Mouse (Mus musculus): ENCODE measurements around the gene 6430531B16Rik. TPM values are rescaled to one million over a fixed set of nuclear protein-coding genes. Genes with fewer than 3 reads are reported as not detected.
A peak's percentile ranks its signal among the peaks of the same experiment; 100 is the strongest.

Gene 6430531B16Rik
- total RNA-seq, 2 experiments from 2014 or later: not detected

DNA sequence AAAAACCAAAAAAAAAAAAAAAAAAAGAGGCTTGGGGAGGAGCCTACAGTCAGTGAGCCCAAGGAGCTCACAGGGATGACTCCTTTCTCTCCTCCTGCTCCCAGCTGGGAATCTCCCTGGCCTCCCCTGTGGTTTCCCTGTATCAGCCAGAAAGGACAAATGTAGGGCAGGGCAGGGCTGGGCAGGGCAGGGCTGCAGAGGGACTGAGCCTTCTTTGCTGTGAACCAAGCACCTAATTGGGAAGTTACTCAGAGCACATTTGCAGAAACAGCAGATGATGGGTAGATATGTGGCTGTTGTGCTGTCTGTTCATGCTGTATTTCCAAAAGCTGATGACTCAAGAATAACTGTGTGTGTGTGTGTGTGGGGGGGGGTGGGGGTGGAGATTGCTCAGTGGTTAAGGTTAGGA, 5.6 kb downstream of the 6430531B16Rik start:
- DNase-seq: no peak
- intact Hi-C loops (cut with DNase I; ENCODE audit: low total_unique reads): no loop called here

DNA sequence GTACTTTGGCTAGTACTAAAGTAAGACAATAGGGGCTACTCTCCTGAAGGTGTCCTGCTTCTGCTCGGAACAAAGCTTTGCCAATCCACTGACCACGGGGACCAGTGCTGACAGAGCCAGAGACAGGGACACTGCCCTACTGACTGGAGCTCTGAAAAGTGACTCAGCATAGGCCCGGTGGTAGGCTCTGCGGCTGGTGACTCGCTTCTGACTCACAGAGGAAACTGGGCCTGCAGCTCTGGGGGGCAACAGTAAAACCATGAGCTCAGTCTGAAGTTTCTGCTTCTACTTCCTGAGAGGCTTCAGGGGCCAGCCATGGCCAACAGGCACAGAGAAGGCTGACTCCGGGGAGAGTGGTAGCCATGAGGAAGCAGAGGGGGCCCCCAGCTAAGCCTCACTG, 7.1 kb downstream of the 6430531B16Rik start:
- no peak for DNase-seq
- intact Hi-C loops (cut with DNase I; ENCODE audit: low total_unique reads): loop anchor here (2.0 kb wide), 1 partner anchor 25 kb away; no protein-coding TSS in a partner anchor

DNA sequence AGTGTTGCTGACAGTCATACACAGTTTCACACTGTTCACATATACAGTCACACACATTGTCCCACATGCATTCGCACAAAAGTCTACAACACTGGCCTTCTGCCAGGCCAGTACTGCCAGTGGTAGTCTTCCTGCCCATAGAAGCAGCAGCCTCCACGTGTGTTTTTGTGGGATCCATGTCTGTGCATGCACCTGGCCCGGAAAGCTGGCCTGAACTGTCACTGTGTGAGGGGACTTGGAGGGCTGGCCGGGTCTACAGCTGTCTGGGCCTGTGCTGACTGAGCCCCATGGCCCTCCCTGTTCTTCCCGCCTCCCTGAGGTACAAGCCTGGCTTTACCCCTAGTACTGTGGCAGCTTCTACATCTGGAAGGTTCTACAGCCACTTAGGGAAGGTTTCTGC, 7.6 kb downstream of the 6430531B16Rik start:
- intact Hi-C loops (cut with DNase I; ENCODE audit: low total_unique reads): loop anchor here (2.0 kb wide), 1 partner anchor 26 kb away; no protein-coding TSS in a partner anchor
- DNase-seq: no peak

DNA sequence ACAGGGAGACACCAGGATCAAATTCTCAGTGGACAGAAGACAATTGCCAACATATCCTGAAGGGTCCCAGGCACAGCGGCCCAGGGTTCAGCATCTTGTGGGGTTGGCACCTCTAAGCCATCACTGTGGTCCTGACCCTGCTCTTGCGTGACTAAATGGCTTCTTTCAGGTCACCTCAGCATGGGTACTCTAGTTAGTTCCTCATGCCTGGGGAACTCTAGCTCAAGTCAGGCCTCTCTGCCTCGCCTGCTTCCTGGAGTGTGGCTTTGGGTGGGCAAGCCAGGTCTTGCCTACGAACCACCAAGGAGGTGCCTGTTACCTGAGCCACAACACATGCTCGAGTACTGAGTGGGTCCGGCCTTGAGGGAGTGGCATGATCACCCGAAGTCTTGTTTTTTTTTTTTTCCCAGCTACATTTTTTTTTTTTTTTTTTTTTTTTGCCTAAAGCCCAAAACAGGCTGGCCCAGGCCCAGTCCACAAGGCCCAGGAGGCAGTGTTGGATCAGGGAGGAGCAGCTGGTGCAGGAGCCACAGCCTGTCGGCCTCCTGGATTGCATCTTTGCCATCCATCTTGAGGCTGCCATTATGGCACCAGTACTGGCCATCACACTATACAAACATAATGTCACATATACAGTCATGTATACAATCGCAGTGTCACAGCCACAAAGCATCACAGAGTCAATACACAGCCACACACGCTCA, 8.2 kb downstream of the 6430531B16Rik start:
- DNase-seq: no peak
- intact Hi-C loops (cut with DNase I; ENCODE audit: low total_unique reads): loop anchor here (2.0 kb wide), 1 partner anchor 26 kb away; no protein-coding TSS in a partner anchor

- peak; percentile 79 for DNase-seq
- intact Hi-C loops (cut with DNase I; ENCODE audit: low total_unique reads): loop anchor here (2.0 to 5.0 kb wide), 2 partner anchors 27 to 93 kb away; no protein-coding TSS in a partner anchor
Observed at GRCm38 (mm10) chr7:139969348-139970130, 9.0 kb downstream of the 6430531B16Rik start.

DNA sequence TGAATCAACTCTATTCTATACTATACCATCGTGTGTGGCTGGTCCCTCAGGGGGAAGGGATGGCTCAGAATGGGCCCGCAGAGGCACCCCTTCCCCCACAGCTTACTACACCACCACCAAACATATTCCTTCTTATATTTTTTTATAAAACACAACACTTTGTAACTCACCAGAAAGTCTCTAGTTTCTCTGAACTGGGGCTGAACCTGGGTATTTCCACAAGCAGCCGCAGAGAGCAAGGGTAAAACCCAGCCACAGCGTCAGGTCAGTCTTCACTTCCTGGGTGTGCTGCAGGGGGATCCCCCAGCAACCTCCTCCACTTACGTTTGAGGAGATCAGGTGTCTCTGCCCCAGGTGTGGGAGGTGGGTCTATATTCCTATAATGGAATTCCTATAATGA, 10.1 kb downstream of the 6430531B16Rik start:
- DNase-seq: no peak
- intact Hi-C loops (cut with DNase I; ENCODE audit: low total_unique reads): loop anchor here (5.0 kb wide), 1 partner anchor 94 kb away; no protein-coding TSS in a partner anchor

DNA sequence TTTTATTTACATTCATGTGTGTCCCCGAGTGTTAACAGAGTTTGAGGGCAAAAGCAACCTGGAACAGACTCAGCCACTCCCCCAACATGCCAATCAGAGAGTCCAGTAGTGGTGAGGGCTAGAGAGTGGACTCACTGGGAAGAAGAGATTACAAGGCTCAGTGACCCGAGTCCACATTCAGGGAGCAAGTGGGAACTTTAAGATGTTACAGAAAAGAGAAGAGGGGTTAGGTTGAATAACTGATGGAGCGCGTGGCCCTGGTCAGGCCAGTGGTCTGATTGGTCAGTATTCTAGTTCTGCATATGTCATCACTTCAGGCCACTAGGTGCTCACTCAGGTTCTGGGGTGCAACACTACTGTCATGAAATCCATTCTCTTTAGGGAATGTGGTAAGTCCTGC, 11.4 kb downstream of the 6430531B16Rik start:
- DNase-seq: no peak
- intact Hi-C loops (cut with DNase I; ENCODE audit: low total_unique reads): loop anchor here (5.0 kb wide), 1 partner anchor 95 kb away; no protein-coding TSS in a partner anchor

- no peak for DNase-seq
- intact Hi-C loops (cut with DNase I; ENCODE audit: low total_unique reads): no loop called here
Observed at GRCm38 (mm10) chr7:139963814-139964213, 14.7 kb downstream of the 6430531B16Rik start.

DNA sequence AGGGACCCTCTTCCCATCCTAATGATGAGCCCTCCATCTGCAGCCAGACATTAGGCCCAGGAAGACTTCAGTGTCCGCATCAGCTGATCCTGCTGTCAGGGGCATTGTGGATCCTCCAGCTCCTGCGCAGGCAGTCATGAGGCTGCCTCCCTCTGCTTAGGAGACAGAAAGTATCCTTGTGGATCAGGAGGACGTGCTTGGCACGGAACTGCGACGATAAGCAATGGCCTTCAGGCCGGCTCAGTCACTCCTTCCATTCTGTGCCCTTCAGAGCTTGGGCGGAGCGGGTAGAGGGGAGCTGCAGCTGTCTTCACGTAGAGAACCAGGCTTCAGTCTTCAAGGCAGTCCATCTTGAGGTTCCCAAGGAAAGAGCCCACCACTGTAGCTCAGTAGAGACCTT, 17.4 kb downstream of the 6430531B16Rik start:
- intact Hi-C loops (cut with DNase I; ENCODE audit: low total_unique reads): no loop called here

GRCm38 (mm10) chr7:139957958-139958357, 20.6 kb downstream of the 6430531B16Rik start:
- intact Hi-C loops (cut with DNase I; ENCODE audit: low total_unique reads): no loop called here
- DNase-seq: no peak

More for the DNA sequence above, 17.4 kb downstream of the 6430531B16Rik start:
- DNase-seq: no peak

- intact Hi-C loops (cut with DNase I; ENCODE audit: low total_unique reads): no loop called here
- no peak for DNase-seq
Observed at GRCm38 (mm10) chr7:139957437-139957836, 21.1 kb downstream of the 6430531B16Rik start.

DNA sequence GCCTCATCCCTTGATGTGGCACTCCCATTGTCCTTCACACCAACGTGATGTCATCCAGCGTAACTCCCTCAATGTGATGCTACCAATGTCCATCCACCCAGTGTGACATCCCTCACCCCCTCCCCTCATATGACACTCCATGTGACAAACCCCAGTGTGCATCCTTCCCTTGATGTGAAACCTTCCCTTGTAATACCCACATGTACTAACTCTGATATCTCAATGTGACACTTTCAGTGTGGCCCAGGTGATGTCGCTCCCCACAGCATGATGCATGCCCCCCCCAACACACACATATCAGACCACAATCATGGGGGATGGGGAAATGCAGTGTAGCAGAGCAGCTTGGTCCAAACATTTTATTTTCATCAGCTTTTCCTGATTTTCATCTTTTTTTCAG, 21.9 kb downstream of the 6430531B16Rik start:
- no peak for DNase-seq
- intact Hi-C loops (cut with DNase I; ENCODE audit: low total_unique reads): no loop called here

- intact Hi-C loops (cut with DNase I; ENCODE audit: low total_unique reads): no loop called here
- DNase-seq: no peak
Observed at GRCm38 (mm10) chr7:139955505-139955904, 23.1 kb downstream of the 6430531B16Rik start.

DNA sequence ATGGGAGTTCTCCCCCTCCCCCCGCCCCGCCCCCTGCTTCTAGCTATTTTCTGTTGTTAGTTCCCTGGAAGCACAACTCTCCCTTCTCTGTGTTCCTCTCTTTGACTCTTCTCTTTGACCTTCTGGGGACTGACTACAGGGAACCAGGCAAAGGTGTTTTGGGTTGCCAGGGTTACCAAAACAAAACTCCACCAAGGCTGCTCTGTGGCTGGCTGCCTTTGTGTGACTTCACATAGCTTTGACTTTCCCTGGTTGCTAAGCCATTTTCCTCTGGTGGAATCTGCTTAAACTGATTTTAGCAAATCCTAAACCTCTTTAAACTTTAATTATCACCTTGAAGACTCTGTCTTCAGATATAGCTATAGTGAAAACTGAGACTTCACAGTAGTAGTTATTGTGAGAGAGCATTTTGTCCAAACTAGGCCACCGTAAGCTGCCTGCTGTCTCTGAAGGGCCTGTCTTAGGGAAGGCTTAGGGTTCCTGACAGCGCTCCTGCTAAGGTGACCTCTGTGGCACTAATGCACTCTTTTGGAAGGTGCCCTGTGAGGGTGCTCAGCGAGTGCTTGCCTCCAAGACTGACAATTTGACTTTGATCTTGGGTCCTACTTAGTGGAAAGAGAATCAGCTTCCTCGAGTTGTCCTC, 26.4 kb downstream of the 6430531B16Rik start:
- no peak for DNase-seq

GRCm38 (mm10) chr7:139951079-139951478, 27.5 kb downstream of the 6430531B16Rik start:
- intact Hi-C loops (cut with DNase I; ENCODE audit: low total_unique reads): no loop called here
- DNase-seq: no peak

More for the DNA sequence above, 26.4 kb downstream of the 6430531B16Rik start:
- intact Hi-C loops (cut with DNase I; ENCODE audit: low total_unique reads): no loop called here

DNA sequence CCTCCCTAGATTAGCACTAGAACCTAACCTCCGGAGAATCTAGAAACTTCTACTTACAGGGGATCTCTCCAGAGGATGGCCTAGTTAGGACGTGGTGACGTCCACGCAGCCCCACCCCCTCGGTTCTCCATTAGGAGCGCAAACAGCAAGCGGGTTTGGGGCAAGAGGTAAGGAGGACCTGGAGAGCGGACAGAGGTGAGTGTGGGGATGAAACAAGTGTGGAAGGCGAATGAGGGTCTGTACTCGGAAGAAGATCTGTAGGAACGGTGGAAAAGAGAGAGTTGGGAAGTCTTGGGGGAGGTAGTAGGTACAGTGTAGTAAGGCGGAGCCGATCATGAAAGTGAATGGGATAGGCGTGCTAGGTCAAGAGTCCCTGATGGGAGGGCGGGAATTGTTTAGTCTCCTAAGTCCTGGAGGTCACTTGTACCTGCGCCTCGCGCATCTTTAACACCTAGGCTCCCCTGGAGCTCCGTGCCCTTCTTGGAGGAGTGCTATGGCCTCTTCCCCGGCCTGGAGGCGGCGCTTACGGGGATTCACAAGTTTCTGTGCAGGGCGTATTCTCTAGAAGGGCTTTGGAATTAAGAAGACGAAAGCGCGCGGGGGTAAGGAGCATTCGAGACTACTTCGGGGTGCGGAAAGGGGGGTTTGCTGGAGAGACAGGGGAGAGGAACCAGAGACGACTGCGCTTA, 28.1 kb downstream of the 6430531B16Rik start:
- intact Hi-C loops (cut with DNase I; ENCODE audit: low total_unique reads): no loop called here
- DNase-seq: peak; percentile 47

- intact Hi-C loops (cut with DNase I; ENCODE audit: low total_unique reads): no loop called here
- DNase-seq: peak; percentile 59
Observed at GRCm38 (mm10) chr7:139949893-139950282, 28.7 kb downstream of the 6430531B16Rik start.

GRCm38 (mm10) chr7:139946032-139946431, 32.5 kb downstream of the 6430531B16Rik start:
- DNase-seq: no peak
- intact Hi-C loops (cut with DNase I; ENCODE audit: low total_unique reads): no loop called here

DNA sequence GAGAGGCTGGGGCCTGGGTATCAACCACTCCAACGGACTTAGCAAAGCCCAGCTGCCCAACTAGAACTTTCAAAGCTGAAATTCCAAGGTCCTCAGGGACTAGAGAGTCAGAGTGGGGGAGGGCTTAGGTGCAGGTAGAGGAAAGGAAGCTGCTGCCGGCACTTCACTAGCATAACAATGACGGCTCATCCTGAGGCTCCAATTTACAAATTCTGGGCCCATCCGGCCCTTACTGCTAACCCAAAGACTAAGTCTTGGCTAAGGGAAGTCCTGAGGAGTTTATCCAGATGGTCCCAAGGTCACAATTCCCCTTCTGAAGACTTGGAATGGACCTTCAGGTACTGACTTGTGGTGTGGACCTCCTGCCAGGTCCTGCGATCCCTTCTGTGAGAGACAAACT, 33.0 kb downstream of the 6430531B16Rik start:
- DNase-seq: no peak
- intact Hi-C loops (cut with DNase I; ENCODE audit: low total_unique reads): no loop called here

Data from gastrocnemius, postnatal 14 days (tissue).